Mouse (Mus musculus): ENCODE data around the gene Ank3. TPM values are rescaled to one million over a fixed set of nuclear protein-coding genes. Genes with fewer than 3 reads are reported as not detected.

The Ank3 gene
- polyA plus RNA-seq, 1 experiment, result 183 TPM

- DNase-seq (ENCODE audit: low read depth), result peak; percentile 34
- no peak for TF ChIP-seq CTCF (IDR thresholded peaks at IDR 0.05; ENCODE audit: borderline replicate concordance, extremely low read depth, insufficient read depth, insufficient read length)
- no peak for TF ChIP-seq POLR2A (IDR thresholded peaks at IDR 0.05; ENCODE audit: borderline replicate concordance, extremely low read depth, insufficient read depth, insufficient read length, poor library complexity, severe bottlenecking)
Measured at GRCm38 (mm10) chr10:69859848-69860479, 461.4 kb downstream of the Ank3 start.

DNA sequence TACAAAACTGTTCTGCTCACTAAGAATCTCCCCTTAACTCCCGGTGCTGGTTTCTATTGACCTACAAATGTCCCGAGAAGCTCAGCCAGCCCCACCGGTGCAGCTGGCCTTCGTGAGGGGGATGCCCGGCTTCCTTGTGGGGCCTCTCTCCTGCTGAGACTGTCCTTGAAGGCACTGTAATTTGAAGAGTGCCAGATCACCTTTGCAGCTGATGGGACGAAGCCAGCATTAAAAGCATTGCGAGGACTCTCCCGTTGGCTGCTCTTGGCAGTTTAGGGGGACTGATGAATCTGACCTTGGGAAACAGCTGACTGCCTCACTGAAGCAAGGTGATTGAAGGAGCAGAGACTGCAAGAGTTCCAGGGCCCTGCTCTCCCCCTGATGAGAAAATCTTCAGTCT is 464.3 kb downstream of the Ank3 start:
- TF ChIP-seq POLR2A (IDR thresholded peaks at IDR 0.05; ENCODE audit: borderline replicate concordance, extremely low read depth, insufficient read depth, insufficient read length, poor library complexity, severe bottlenecking) (no peak), CTCF (IDR thresholded peaks at IDR 0.05; ENCODE audit: borderline replicate concordance, extremely low read depth, insufficient read depth, insufficient read length) (no peak)

GRCm38 (mm10) chr10:69870348-69870747 is 471.8 kb downstream of the Ank3 start:
- peak; percentile 91 for DNase-seq (ENCODE audit: low read depth)
- TF ChIP-seq POLR2A (IDR thresholded peaks at IDR 0.05; ENCODE audit: borderline replicate concordance, extremely low read depth, insufficient read depth, insufficient read length, poor library complexity, severe bottlenecking) (no peak), CTCF (IDR thresholded peaks at IDR 0.05; ENCODE audit: borderline replicate concordance, extremely low read depth, insufficient read depth, insufficient read length) (peak; percentile 80)

More for the DNA sequence above, 464.3 kb downstream of the Ank3 start:
- DNase-seq (ENCODE audit: low read depth), result no peak

DNA sequence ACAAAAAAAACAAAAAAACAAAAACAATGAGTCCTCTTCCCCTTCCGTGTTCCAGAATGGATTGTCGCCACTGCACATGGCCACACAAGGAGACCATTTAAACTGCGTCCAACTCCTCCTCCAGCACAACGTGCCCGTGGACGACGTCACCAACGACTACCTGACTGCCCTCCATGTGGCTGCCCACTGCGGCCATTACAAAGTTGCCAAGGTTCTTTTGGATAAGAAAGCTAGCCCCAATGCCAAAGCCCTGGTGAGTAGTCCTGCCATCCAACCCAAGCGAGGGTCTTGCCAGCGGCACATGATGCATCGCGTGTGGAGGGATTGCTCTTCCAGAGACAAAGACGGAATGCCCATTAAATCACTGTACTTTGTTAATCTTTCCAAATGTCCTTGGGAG is 472.4 kb downstream of the Ank3 start:
- peak; percentile 52 for DNase-seq (ENCODE audit: low read depth)
- TF ChIP-seq CTCF (IDR thresholded peaks at IDR 0.05; ENCODE audit: borderline replicate concordance, extremely low read depth, insufficient read depth, insufficient read length), result no peak

- DNase-seq (ENCODE audit: low read depth), result peak; percentile 16
- TF ChIP-seq POLR2A (IDR thresholded peaks at IDR 0.05; ENCODE audit: borderline replicate concordance, extremely low read depth, insufficient read depth, insufficient read length, poor library complexity, severe bottlenecking) (no peak), CTCF (IDR thresholded peaks at IDR 0.05; ENCODE audit: borderline replicate concordance, extremely low read depth, insufficient read depth, insufficient read length) (no peak)
Measured at GRCm38 (mm10) chr10:69872182-69872741, 473.7 kb downstream of the Ank3 start.

DNA sequence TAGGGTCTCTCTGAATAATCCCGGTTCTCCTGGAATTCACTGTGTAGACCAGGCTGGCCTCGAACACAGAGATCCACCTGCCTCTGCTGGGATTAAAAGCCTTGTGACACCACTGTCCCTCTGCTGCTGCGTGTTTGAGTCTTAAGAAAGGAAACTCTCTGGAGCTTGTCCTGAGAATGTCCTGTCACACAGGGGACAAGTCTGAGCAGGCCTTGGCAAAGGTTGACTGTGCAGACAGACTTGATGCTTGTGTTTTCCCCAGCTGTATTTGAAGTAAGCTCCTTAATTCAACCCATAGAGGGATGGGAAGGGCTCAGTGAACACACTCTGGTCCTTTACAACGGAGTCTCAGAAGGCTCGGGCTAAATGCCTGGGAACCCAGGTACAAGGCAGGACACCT is 474.3 kb downstream of the Ank3 start:
- TF ChIP-seq CTCF (IDR thresholded peaks at IDR 0.05; ENCODE audit: borderline replicate concordance, extremely low read depth, insufficient read depth, insufficient read length) (no peak), POLR2A (IDR thresholded peaks at IDR 0.05; ENCODE audit: borderline replicate concordance, extremely low read depth, insufficient read depth, insufficient read length, poor library complexity, severe bottlenecking) (no peak)
- no peak for DNase-seq (ENCODE audit: low read depth)

- TF ChIP-seq POLR2A (IDR thresholded peaks at IDR 0.05; ENCODE audit: borderline replicate concordance, extremely low read depth, insufficient read depth, insufficient read length, poor library complexity, severe bottlenecking) (no peak), CTCF (IDR thresholded peaks at IDR 0.05; ENCODE audit: borderline replicate concordance, extremely low read depth, insufficient read depth, insufficient read length) (no peak)
- DNase-seq (ENCODE audit: low read depth), result peak; percentile 43
Measured at GRCm38 (mm10) chr10:69874806-69875205, 476.2 kb downstream of the Ank3 start.

- no peak for DNase-seq (ENCODE audit: low read depth)
- TF ChIP-seq POLR2A (IDR thresholded peaks at IDR 0.05; ENCODE audit: borderline replicate concordance, extremely low read depth, insufficient read depth, insufficient read length, poor library complexity, severe bottlenecking) (no peak), CTCF (IDR thresholded peaks at IDR 0.05; ENCODE audit: borderline replicate concordance, extremely low read depth, insufficient read depth, insufficient read length) (no peak)
Measured at GRCm38 (mm10) chr10:69883935-69884680, 485.5 kb downstream of the Ank3 start.

DNA sequence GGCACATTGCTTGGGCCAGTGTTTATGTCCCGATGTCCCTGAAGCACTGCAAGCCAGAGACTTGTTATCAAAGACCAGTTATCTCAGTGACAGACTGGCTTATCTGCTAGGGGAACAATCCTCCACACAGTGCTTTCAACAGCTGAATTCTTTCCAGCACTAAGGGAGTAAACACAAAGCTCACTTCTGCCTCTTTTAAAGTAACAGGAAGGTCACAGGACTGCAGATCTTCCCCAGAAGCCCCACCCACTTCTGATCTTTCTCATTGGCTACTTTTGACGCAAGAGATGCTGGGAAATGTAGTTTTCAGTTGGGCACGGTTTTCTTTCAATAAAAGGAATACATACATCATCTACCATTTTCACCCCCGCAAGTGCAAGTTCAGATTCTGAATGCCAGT is 489.8 kb downstream of the Ank3 start:
- DNase-seq (ENCODE audit: low read depth), result peak; percentile 73
- TF ChIP-seq POLR2A (IDR thresholded peaks at IDR 0.05; ENCODE audit: borderline replicate concordance, extremely low read depth, insufficient read depth, insufficient read length, poor library complexity, severe bottlenecking) (no peak), CTCF (IDR thresholded peaks at IDR 0.05; ENCODE audit: borderline replicate concordance, extremely low read depth, insufficient read depth, insufficient read length) (no peak)

GRCm38 (mm10) chr10:69889779-69890178 is 491.2 kb downstream of the Ank3 start:
- TF ChIP-seq POLR2A (IDR thresholded peaks at IDR 0.05; ENCODE audit: borderline replicate concordance, extremely low read depth, insufficient read depth, insufficient read length, poor library complexity, severe bottlenecking), result no peak
- peak; percentile 62; the same call in 1 of the 2 replicates for TF ChIP-seq CTCF (IDR thresholded peaks at IDR 0.05; ENCODE audit: borderline replicate concordance, extremely low read depth, insufficient read depth, insufficient read length)
- DNase-seq (ENCODE audit: low read depth), result peak; percentile 69

- no peak for DNase-seq (ENCODE audit: low read depth)
- no peak for TF ChIP-seq CTCF (IDR thresholded peaks at IDR 0.05; ENCODE audit: borderline replicate concordance, extremely low read depth, insufficient read depth, insufficient read length)
- no peak for TF ChIP-seq POLR2A (IDR thresholded peaks at IDR 0.05; ENCODE audit: borderline replicate concordance, extremely low read depth, insufficient read depth, insufficient read length, poor library complexity, severe bottlenecking)
Measured at GRCm38 (mm10) chr10:69890389-69890985, 491.9 kb downstream of the Ank3 start.

Data from brain, embryonic 14.5 days (tissue).